ENCODE assay signal across 8 mouse cellular contexts in genomic region chr17:93158280-93158851, GRCm38 (mm10). TPM values are rescaled to one million over a fixed set of nuclear protein-coding genes. Genes with fewer than 3 reads are reported as not detected.
DNase-seq lines count a peak whose midpoint lies in the region; ATAC-seq and TF ChIP-seq lines count a peak whose summit lies in the region.

No protein-coding gene starts in this region.

- CTCF ChIA-PET in Patski (lab: Charles Lee) = interaction anchor here (0.9 kb wide), 1 partner anchor 10 kb away, joined by 4 read pairs; no protein-coding TSS in a partner anchor

- 24% methylated on average over 1 of the region's 1 CpGs for WGBS in hindbrain, embryonic 11.5 days

- TF ChIP-seq CTCF in Patski (IDR thresholded peaks at IDR 0.05) = peak; percentile 85

- H3K4me1 ChIP-seq in hindbrain, embryonic 11.5 days (replicated peaks; ENCODE audit: control insufficient read depth, insufficient read depth, low read length) = no peaks in the 10 kb centered on the region

- H3K36me3 ChIP-seq in hindbrain, embryonic 11.5 days (ENCODE audit: control insufficient read depth, insufficient read depth, low read length) = no peaks in the 10 kb centered on the region

- intact Hi-C loops in gastrocnemius, postnatal 14 days (cut with DNase I; ENCODE audit: low total_unique reads) = no loop called here

- no peak overlapping the region for H3K9ac ChIP-seq in hindbrain, embryonic 11.5 days (ENCODE audit: low read depth, low read length)

- H3K4me3 ChIP-seq in hindbrain, embryonic 11.5 days (ENCODE audit: low read depth, low read length) = no peak overlapping the region

- peak; percentile 80 for ATAC-seq in Patski
- ATAC-seq in hindbrain, embryonic 11.5 days (ENCODE audit: low FRiP score) = peak; percentile 81
- ATAC-seq in megakaryocyte-erythroid progenitor cell, adult 5-6 weeks (replicated peaks; ENCODE audit: low FRiP score, low TSS enrichment, poor library complexity, severe bottlenecking) = peak; percentile 81

- peak; percentile 10 for DNase-seq in gastrocnemius, postnatal 14 days
- DNase-seq in gastrocnemius, adult 18-20 months (ENCODE audit: low spot score) = no peak
- no peak for DNase-seq in Patski (ENCODE audit: low read depth, low spot score)
- DNase-seq in cerebellum, postnatal 36 days = peak; percentile 49 to 60
- DNase-seq in hindbrain, embryonic 11.5 days (ENCODE audit: low spot score) = peak; percentile 83
- peak; percentile 58 to 74 for DNase-seq in layer of hippocampus, postnatal 14 days (ENCODE audit: low spot score in 2 of 2)
- DNase-seq in right cerebral cortex, postnatal 36 days (ENCODE audit: low spot score in 2 of 2) = peak; percentile 20 to 37

- peaks cover 3% of the 10 kb centered on the region for H3K27me3 ChIP-seq in Patski
- no peaks in the 10 kb centered on the region for H3K27me3 ChIP-seq in hindbrain, embryonic 11.5 days (ENCODE audit: control insufficient read depth, insufficient read depth, low read length)

- in situ Hi-C loops in Patski (cut with MboI; ENCODE audit: low pct_unique_long_range_greater_than_20kb) = loop anchor here (5.0 to 10.0 kb wide), 2 partner anchors 376 to 1569 kb away; no protein-coding TSS in a partner anchor

- H3K9me3 ChIP-seq in hindbrain, embryonic 11.5 days (ENCODE audit: control insufficient read depth, low read length) = no peaks in the 10 kb centered on the region

- H3K4me2 ChIP-seq in hindbrain, embryonic 11.5 days (replicated peaks; ENCODE audit: low read depth, low read length) = no peak overlapping the region

- H3K27ac ChIP-seq in hindbrain, embryonic 11.5 days (ENCODE audit: low read depth, low read length) = no peak overlapping the region

- POLR2A ChIA-PET in Patski (lab: Charles Lee) = no interaction called here

RNA-seq across cellular contexts. Expression of gene Adcyap1, which starts 40.5 kb away (rescaled TPM):
- total RNA-seq in gastrocnemius, postnatal 14 days (2021) = not detected
- not detected for total RNA-seq in gastrocnemius, adult 18-20 months (2021)
- not detected for polyA plus RNA-seq in Patski (2021)
- polyA plus RNA-seq in hindbrain, embryonic 11.5 days (2014; fragmentation: Nextera tagmentation; extraction: Ambion mirVana) = 18.2 and 19.1 TPM in 2 replicates
- 1 to 10 TPM; 6.4 to 6.7 TPM for total RNA-seq in layer of hippocampus, postnatal 14 days (2021)
- not detected in 2 replicates for total RNA-seq in megakaryocyte-erythroid progenitor cell, adult 5-6 weeks (2014; fragmentation: Nextera tagmentation)
- total RNA-seq in megakaryocyte-erythroid progenitor cell, adult 5-6 weeks (2017) = not detected in 2 replicates

Comparison
In these comparisons a context has a peak if more than half of its experiments do, and no peak if none do; other contexts are left out.
1. DNase-seq: peak in gastrocnemius, postnatal 14 days (single experiment), cerebellum, postnatal 36 days (2 of 2), hindbrain, embryonic 11.5 days (single experiment), layer of hippocampus, postnatal 14 days (2 of 2) and right cerebral cortex, postnatal 36 days (2 of 2); none in gastrocnemius, adult 18-20 months (single experiment) and Patski (single experiment).
2. RNA of gene Adcyap1, which starts 40.5 kb away (total RNA-seq): 6.4 to 6.7 TPM in layer of hippocampus, postnatal 14 days; not detected in gastrocnemius, adult 18-20 months, not detected in gastrocnemius, postnatal 14 days and not detected in megakaryocyte-erythroid progenitor cell, adult 5-6 weeks; every median in the first group is over 4 times any median in the second.
3. Peak in every context shown above with its lines, with median percentiles within 50 percentile points of each other: ATAC-seq.